Mouse (Mus musculus) midbrain, embryonic 15.5 days (tissue): ENCODE results near the gene Olfr766-ps1. TPM values are rescaled to one million over a fixed set of nuclear protein-coding genes. Genes with fewer than 3 reads are reported as not detected.

Experiments
- polyA plus RNA-seq: library from polyadenylated mRNA; unstranded; fragments of >200 nt; fragmentation: Nextera tagmentation; extraction: Ambion mirVana; gene quantifications from 2 replicates; pipeline ENCODE4 v1.2.1, GENCODE M21; 2015

Olfr766-ps1 gene
- polyA plus RNA-seq, 1 experiment from 2014 or later: not detected

Other genes with a start within 250 kb of the Olfr766-ps1 start
- 21.9 and 22.7 TPM in 2 replicates for gene Ormdl2, start 247.3 kb downstream of the Olfr766-ps1 start, polyA plus RNA-seq
- gene Gdf11, start 177.3 kb downstream of the Olfr766-ps1 start, polyA plus RNA-seq: 10.3 and 10.9 TPM in 2 replicates
- 154 and 184 TPM in 2 replicates for gene Cd63, start 168.0 kb downstream of the Olfr766-ps1 start, polyA plus RNA-seq
- 12.9 and 15.4 TPM in 2 replicates for gene Rdh5, start 146.1 kb downstream of the Olfr766-ps1 start, polyA plus RNA-seq
- 259 and 262 TPM in 2 replicates for gene Bloc1s1, start 144.9 kb downstream of the Olfr766-ps1 start, polyA plus RNA-seq
- gene Itga7, start 135.2 kb downstream of the Olfr766-ps1 start, polyA plus RNA-seq: 5.1 and 5.5 TPM in 2 replicates
- gene Mettl7b, start 108.0 kb downstream of the Olfr766-ps1 start, polyA plus RNA-seq: not detected in 2 replicates
- gene Olfr9, start 79.5 kb downstream of the Olfr766-ps1 start, polyA plus RNA-seq: not detected in 2 replicates
- gene Olfr763, start 58.2 kb downstream of the Olfr766-ps1 start, polyA plus RNA-seq: not detected in 2 replicates
- gene Olfr764-ps1, start 29.1 kb downstream of the Olfr766-ps1 start, polyA plus RNA-seq: not detected in 2 replicates
- not detected in 2 replicates for gene Olfr765, start 19.0 kb downstream of the Olfr766-ps1 start, polyA plus RNA-seq
- gene Olfr767, start 13.9 kb upstream of the Olfr766-ps1 start, polyA plus RNA-seq: not detected in 2 replicates
- not detected in 2 replicates for gene Olfr768, start 30.4 kb upstream of the Olfr766-ps1 start, polyA plus RNA-seq
- gene Olfr769, start 48.9 kb upstream of the Olfr766-ps1 start, polyA plus RNA-seq: not detected in 2 replicates
- gene Olfr770, start 70.0 kb upstream of the Olfr766-ps1 start, polyA plus RNA-seq: not detected in 2 replicates
- not detected in 2 replicates for gene Olfr771, start 95.8 kb upstream of the Olfr766-ps1 start, polyA plus RNA-seq
- not detected in 2 replicates for gene Olfr772, start 108.9 kb upstream of the Olfr766-ps1 start, polyA plus RNA-seq
- gene Olfr773, start 118.4 kb upstream of the Olfr766-ps1 start, polyA plus RNA-seq: not detected in 2 replicates
- not detected in 2 replicates for gene Olfr774, start 167.2 kb upstream of the Olfr766-ps1 start, polyA plus RNA-seq
- gene Olfr775, start 179.4 kb upstream of the Olfr766-ps1 start, polyA plus RNA-seq: not detected in 2 replicates
- not detected in 2 replicates for gene Olfr776, start 190.2 kb upstream of the Olfr766-ps1 start, polyA plus RNA-seq
- not detected in 2 replicates for gene Olfr777, start 202.5 kb upstream of the Olfr766-ps1 start, polyA plus RNA-seq
- gene Olfr780, start 249.1 kb upstream of the Olfr766-ps1 start, polyA plus RNA-seq: not detected in 2 replicates